In genomic region chr8:87373535-87373934, GRCm38 (mm10) we compare ENCODE assay signal across 22 mouse cellular contexts.
A peak's percentile ranks its signal among the peaks of the same experiment; 100 is the strongest.
DNase-seq lines count a peak whose midpoint lies in the region; ATAC-seq and TF ChIP-seq lines count a peak whose summit lies in the region.
"Had no signal": no experiment of that assay in that cellular context is flagged by ENCODE, and none has a peak within 500 bp of the region (broad histone marks: within the 10 kb centered on the region; RNA-seq: fewer than 3 reads in every experiment).

No protein-coding gene starts in this region.

- ATAC-seq in midbrain, embryonic 14.5 days (ENCODE audit: low FRiP score, low TSS enrichment) = no peak
- no peak for ATAC-seq in midbrain, postnatal 0 days (ENCODE audit: low FRiP score)
- no peak for ATAC-seq in embryonic facial prominence, embryonic 11.5 days (replicated peaks; ENCODE audit: insufficient number of reproducible peaks, low FRiP score, low TSS enrichment, low read depth)
- ATAC-seq in limb, embryonic 11.5 days (ENCODE audit: insufficient number of reproducible peaks, low FRiP score, low TSS enrichment, low read depth) = peak; percentile 86
- no peak for ATAC-seq in inflammation-experienced regulatory T-cells, adult 6 months
- ATAC-seq: activated CD4-positive, CD25-positive, alpha-beta regulatory T cell, adult 4 months; intestine, postnatal 0 days; Patski had no signal

- H3K27me3 ChIP-seq in midbrain, embryonic 14.5 days (ENCODE audit: control insufficient read depth, insufficient read depth, low read length) = no peaks in the 10 kb centered on the region
- H3K27me3 ChIP-seq in midbrain, postnatal 0 days (ENCODE audit: insufficient read depth, low read length) = no peaks in the 10 kb centered on the region
- H3K27me3 ChIP-seq in embryonic facial prominence, embryonic 11.5 days (ENCODE audit: control insufficient read depth, insufficient read depth, low read length) = no peaks in the 10 kb centered on the region
- H3K27me3 ChIP-seq in limb, embryonic 11.5 days (ENCODE audit: control insufficient read depth, insufficient read depth, low read length) = no peaks in the 10 kb centered on the region
- H3K27me3 ChIP-seq: embryonic facial prominence, embryonic 15.5 days; midbrain, embryonic 12.5 days; neural tube, embryonic 12.5 days had no signal

- H3K27ac ChIP-seq in midbrain, embryonic 14.5 days (replicated peaks; ENCODE audit: low read depth, low read length) = no peak overlapping the region
- H3K27ac ChIP-seq in midbrain, postnatal 0 days (ENCODE audit: low read depth, low read length) = no peak overlapping the region
- H3K27ac ChIP-seq in embryonic facial prominence, embryonic 11.5 days (replicated peaks; ENCODE audit: low read depth, low read length) = no peak overlapping the region
- H3K27ac ChIP-seq in limb, embryonic 11.5 days (replicated peaks; ENCODE audit: low read depth, low read length) = peak overlapping the region; percentile 64; the same call in 1 of the 2 replicates
- H3K27ac ChIP-seq: embryonic facial prominence, embryonic 15.5 days; kidney, postnatal 0 days; midbrain, embryonic 12.5 days; neural tube, embryonic 12.5 days had no signal

- no peak for TF ChIP-seq CTCF in midbrain, postnatal 0 days (IDR thresholded peaks at IDR 0.05)

- H3K4me3 ChIP-seq in midbrain, embryonic 14.5 days (replicated peaks; ENCODE audit: low read depth, low read length) = no peak overlapping the region
- no peak overlapping the region for H3K4me3 ChIP-seq in midbrain, postnatal 0 days (ENCODE audit: low read depth, low read length)
- H3K4me3 ChIP-seq in embryonic facial prominence, embryonic 11.5 days (ENCODE audit: low read depth, low read length) = no peak overlapping the region
- no peak overlapping the region for H3K4me3 ChIP-seq in limb, embryonic 11.5 days (ENCODE audit: low read depth, low read length)
- H3K4me3 ChIP-seq: embryonic facial prominence, embryonic 15.5 days; midbrain, embryonic 12.5 days; neural tube, embryonic 12.5 days had no signal

- no peaks in the 10 kb centered on the region for H3K36me3 ChIP-seq in midbrain, embryonic 14.5 days (ENCODE audit: control insufficient read depth, insufficient read depth, low read length)
- no peaks in the 10 kb centered on the region for H3K36me3 ChIP-seq in midbrain, postnatal 0 days (ENCODE audit: insufficient read depth, low read length)
- H3K36me3 ChIP-seq in embryonic facial prominence, embryonic 11.5 days (replicated peaks; ENCODE audit: control insufficient read depth, insufficient read depth, low read depth, low read length) = no peaks in the 10 kb centered on the region
- no peaks in the 10 kb centered on the region for H3K36me3 ChIP-seq in limb, embryonic 11.5 days (ENCODE audit: control insufficient read depth, insufficient read depth, low read length)
- H3K36me3 ChIP-seq: embryonic facial prominence, embryonic 15.5 days; midbrain, embryonic 12.5 days; neural tube, embryonic 12.5 days had no signal

- H3K4me1 ChIP-seq in midbrain, embryonic 14.5 days (ENCODE audit: control insufficient read depth, insufficient read depth, low read length) = peaks cover 7% of the 10 kb centered on the region; the same call in 1 of the 2 replicates
- H3K4me1 ChIP-seq in midbrain, postnatal 0 days (ENCODE audit: insufficient read depth, low read length) = no peaks in the 10 kb centered on the region
- H3K4me1 ChIP-seq in embryonic facial prominence, embryonic 11.5 days (ENCODE audit: control insufficient read depth, insufficient read depth, low read length) = no peaks in the 10 kb centered on the region
- peaks cover 31% of the 10 kb centered on the region for H3K4me1 ChIP-seq in limb, embryonic 11.5 days (ENCODE audit: control insufficient read depth, insufficient read depth, low read length)

- 44% methylated on average over 6 of the region's 6 CpGs for WGBS in midbrain, embryonic 14.5 days
- 34% methylated on average over 6 of the region's 6 CpGs for WGBS in midbrain, postnatal 0 days
- 11% methylated on average over 6 of the region's 6 CpGs for whole genome bisulfite sequencing in embryonic facial prominence, embryonic 11.5 days
- 5% methylated on average over 6 of the region's 6 CpGs for WGBS in limb, embryonic 11.5 days

- H3K9me3 ChIP-seq in midbrain, embryonic 14.5 days (ENCODE audit: control insufficient read depth, low read length) = no peaks in the 10 kb centered on the region
- no peaks in the 10 kb centered on the region for H3K9me3 ChIP-seq in midbrain, postnatal 0 days (ENCODE audit: low read length)
- no peaks in the 10 kb centered on the region for H3K9me3 ChIP-seq in embryonic facial prominence, embryonic 11.5 days (replicated peaks; ENCODE audit: control insufficient read depth, low read length)
- no peaks in the 10 kb centered on the region for H3K9me3 ChIP-seq in limb, embryonic 11.5 days (ENCODE audit: control insufficient read depth, low read length)
- H3K9me3 ChIP-seq: embryonic facial prominence, embryonic 15.5 days; midbrain, embryonic 12.5 days; neural tube, embryonic 12.5 days had no signal

- no peak overlapping the region for H3K4me2 ChIP-seq in midbrain, embryonic 14.5 days (ENCODE audit: low read length)
- no peak overlapping the region for H3K4me2 ChIP-seq in midbrain, postnatal 0 days (ENCODE audit: low read depth, low read length, poor library complexity, severe bottlenecking)
- no peak overlapping the region for H3K4me2 ChIP-seq in embryonic facial prominence, embryonic 11.5 days (ENCODE audit: low read depth, low read length)
- H3K4me2 ChIP-seq in limb, embryonic 11.5 days (ENCODE audit: low read depth, severe bottlenecking) = no peak overlapping the region
- H3K4me2 ChIP-seq: embryonic facial prominence, embryonic 15.5 days; liver, embryonic 11.5 days; midbrain, embryonic 12.5 days; neural tube, embryonic 12.5 days had no signal

- H3K9ac ChIP-seq in midbrain, embryonic 14.5 days (replicated peaks; ENCODE audit: low read length) = no peak overlapping the region
- no peak overlapping the region for H3K9ac ChIP-seq in midbrain, postnatal 0 days (replicated peaks; ENCODE audit: low read length, poor library complexity, severe bottlenecking)
- no peak overlapping the region for H3K9ac ChIP-seq in embryonic facial prominence, embryonic 11.5 days (replicated peaks; ENCODE audit: low read length)
- no peak overlapping the region for H3K9ac ChIP-seq in limb, embryonic 11.5 days (ENCODE audit: low read length)
- H3K9ac ChIP-seq: embryonic facial prominence, embryonic 15.5 days; midbrain, embryonic 12.5 days; neural tube, embryonic 12.5 days had no signal

- peak; percentile 21 for DNase-seq in midbrain, embryonic 14.5 days
- no peak for DNase-seq in midbrain, postnatal 0 days (ENCODE audit: low spot score)
- peak; percentile 81 for DNase-seq in embryonic facial prominence, embryonic 11.5 days (ENCODE audit: low spot score)
- peak; percentile 86 for DNase-seq in limb, embryonic 11.5 days (ENCODE audit: low spot score)
- peak; percentile 7 for DNase-seq in yolk sac, embryonic 10.5 days (ENCODE audit: low spot score)
- DNase-seq in layer of hippocampus, adult 9-11 months = no peak
- DNase-seq in urinary bladder, postnatal 25 days (ENCODE audit: low spot score) = no peak
- DNase-seq: adrenal gland, postnatal 36 days; cerebellum, adult 9-11 months; gastrocnemius, postnatal 36 days; lung, adult 2 months; lung, postnatal 36 days; right cerebral cortex, postnatal 14 days had no signal

Comparison
In these comparisons a context has a peak if more than half of its experiments do, and no peak if none do; other contexts are left out.
1. DNase-seq: peak in midbrain, embryonic 14.5 days (single experiment), embryonic facial prominence, embryonic 11.5 days (single experiment), limb, embryonic 11.5 days (single experiment) and yolk sac, embryonic 10.5 days (single experiment); none in midbrain, postnatal 0 days (single experiment), layer of hippocampus, adult 9-11 months (single experiment) and urinary bladder, postnatal 25 days (single experiment).